8 mouse cellular contexts compared by ENCODE assay signal in genomic region chr8:61265390-61265789, GRCm38 (mm10). TPM values are rescaled to one million over a fixed set of nuclear protein-coding genes. Genes with fewer than 3 reads are reported as not detected.
A peak's percentile ranks its signal among the peaks of the same experiment; 100 is the strongest.
DNase-seq lines count a peak whose midpoint lies in the region; ATAC-seq and TF ChIP-seq lines count a peak whose summit lies in the region.

No protein-coding gene starts in this region.

- no peaks in the 10 kb centered on the region for H3K27me3 ChIP-seq in midbrain, embryonic 14.5 days (ENCODE audit: control insufficient read depth, insufficient read depth, low read length)
- H3K27me3 ChIP-seq in midbrain, embryonic 15.5 days (replicated peaks) = no peaks in the 10 kb centered on the region
- H3K27me3 ChIP-seq in heart, embryonic 12.5 days (replicated peaks) = 0 out of 2 replicates have a peak, but pooled peaks cover 3% of the 10 kb centered on the region
- no peaks in the 10 kb centered on the region for H3K27me3 ChIP-seq in lung, embryonic 14.5 days (ENCODE audit: insufficient read depth, low read length)

- no peaks in the 10 kb centered on the region for H3K9me3 ChIP-seq in midbrain, embryonic 14.5 days (ENCODE audit: control insufficient read depth, low read length)
- H3K9me3 ChIP-seq in midbrain, embryonic 15.5 days = no peaks in the 10 kb centered on the region
- no peaks in the 10 kb centered on the region for H3K9me3 ChIP-seq in heart, embryonic 12.5 days (replicated peaks)
- no peaks in the 10 kb centered on the region for H3K9me3 ChIP-seq in lung, embryonic 14.5 days (ENCODE audit: low read depth, low read length)

- no peak overlapping the region for H3K4me3 ChIP-seq in midbrain, embryonic 14.5 days (replicated peaks; ENCODE audit: low read depth, low read length)
- H3K4me3 ChIP-seq in midbrain, embryonic 15.5 days = no peak overlapping the region
- H3K4me3 ChIP-seq in heart, embryonic 12.5 days = no peak overlapping the region
- no peak overlapping the region for H3K4me3 ChIP-seq in lung, embryonic 14.5 days (ENCODE audit: low read depth, low read length)

- no peak overlapping the region for H3K27ac ChIP-seq in midbrain, embryonic 14.5 days (replicated peaks; ENCODE audit: low read depth, low read length)
- no peak overlapping the region for H3K27ac ChIP-seq in midbrain, embryonic 15.5 days
- peak overlapping the region; percentile 60; the same call in 1 of the 2 replicates for H3K27ac ChIP-seq in heart, embryonic 12.5 days (ENCODE audit: poor library complexity, severe bottlenecking)
- H3K27ac ChIP-seq in lung, embryonic 14.5 days (ENCODE audit: low read depth) = peak overlapping the region; percentile 51

- peak; percentile 16 to 44 for DNase-seq in cerebellum, postnatal 10 days
- no peak for DNase-seq in cerebellum, adult 11-12 months
- peak; percentile 78 for DNase-seq in midbrain, embryonic 14.5 days
- DNase-seq in lung, embryonic 14.5 days = peak; percentile 96

- WGBS in midbrain, embryonic 14.5 days = 70% methylated on average over 5 of the region's 5 CpGs
- WGBS in midbrain, embryonic 15.5 days = 68% methylated on average over 5 of the region's 5 CpGs
- 52% methylated on average over 5 of the region's 5 CpGs for WGBS in heart, embryonic 12.5 days
- WGBS in lung, embryonic 14.5 days = 31% methylated on average over 5 of the region's 5 CpGs

- no peak for TF ChIP-seq CTCF in lung, embryonic 14.5 days (IDR thresholded peaks at IDR 0.05; ENCODE audit: low read depth)

- peaks cover 3% of the 10 kb centered on the region; the same call in 1 of the 2 replicates for H3K4me1 ChIP-seq in midbrain, embryonic 14.5 days (ENCODE audit: control insufficient read depth, insufficient read depth, low read length)
- H3K4me1 ChIP-seq in midbrain, embryonic 15.5 days = peaks cover 17% of the 10 kb centered on the region
- peaks cover 22% of the 10 kb centered on the region for H3K4me1 ChIP-seq in heart, embryonic 12.5 days (replicated peaks)
- H3K4me1 ChIP-seq in lung, embryonic 14.5 days (ENCODE audit: insufficient read depth) = peaks cover 28% of the 10 kb centered on the region

- no peak overlapping the region for H3K4me2 ChIP-seq in midbrain, embryonic 14.5 days (ENCODE audit: low read length)
- H3K4me2 ChIP-seq in midbrain, embryonic 15.5 days = no peak overlapping the region
- no peak overlapping the region for H3K4me2 ChIP-seq in heart, embryonic 12.5 days
- no peak overlapping the region; the same call in 1 of the 2 replicates for H3K4me2 ChIP-seq in lung, embryonic 14.5 days

- H3K36me3 ChIP-seq in midbrain, embryonic 14.5 days (ENCODE audit: control insufficient read depth, insufficient read depth, low read length) = no peaks in the 10 kb centered on the region
- no peaks in the 10 kb centered on the region for H3K36me3 ChIP-seq in midbrain, embryonic 15.5 days (replicated peaks)
- H3K36me3 ChIP-seq in heart, embryonic 12.5 days = no peaks in the 10 kb centered on the region
- H3K36me3 ChIP-seq in lung, embryonic 14.5 days (ENCODE audit: insufficient read depth) = no peaks in the 10 kb centered on the region

- no peak for ATAC-seq in midbrain, embryonic 14.5 days (ENCODE audit: low FRiP score, low TSS enrichment)
- no peak for ATAC-seq in midbrain, embryonic 15.5 days (replicated peaks)
- ATAC-seq in heart, embryonic 12.5 days (ENCODE audit: insufficient number of reproducible peaks, low FRiP score) = no peak
- peak; percentile 55; the same call in 1 of the 2 replicates for ATAC-seq in lung, embryonic 14.5 days (ENCODE audit: insufficient read depth)
- ATAC-seq in megakaryocyte-erythroid progenitor cell, adult 5-6 weeks (replicated peaks; ENCODE audit: low FRiP score, low TSS enrichment, poor library complexity, severe bottlenecking) = no peak
- no peak for ATAC-seq in activated CD4-positive, CD25-positive, alpha-beta regulatory T cell, adult 4 months

- H3K9ac ChIP-seq in midbrain, embryonic 14.5 days (replicated peaks; ENCODE audit: low read length) = no peak overlapping the region
- no peak overlapping the region for H3K9ac ChIP-seq in midbrain, embryonic 15.5 days
- H3K9ac ChIP-seq in heart, embryonic 12.5 days = no peak overlapping the region
- no peak overlapping the region for H3K9ac ChIP-seq in lung, embryonic 14.5 days

RNA-seq across cellular contexts. Expression of gene Sh3rf1, which starts 41.7 kb away (rescaled TPM):
- polyA plus RNA-seq in midbrain, embryonic 14.5 days (2014; fragmentation: Nextera tagmentation; extraction: Ambion mirVana) = 32.2 and 38.4 TPM in 2 replicates
- 29.9 and 30.7 TPM in 2 replicates for polyA plus RNA-seq in midbrain, embryonic 15.5 days (2015; fragmentation: Nextera tagmentation; extraction: Ambion mirVana)
- polyA plus RNA-seq in heart, embryonic 12.5 days (2016; fragmentation: Nextera tagmentation; extraction: Ambion mirVana) = 6.5 and 7.5 TPM in 2 replicates
- 21.2 and 22.5 TPM in 2 replicates for polyA plus RNA-seq in lung, embryonic 14.5 days (2014; fragmentation: Nextera tagmentation; extraction: Ambion mirVana)
- total RNA-seq in megakaryocyte-erythroid progenitor cell, adult 5-6 weeks (2014; fragmentation: Nextera tagmentation) = 1.8 and 2.8 TPM in 2 replicates
- total RNA-seq in megakaryocyte-erythroid progenitor cell, adult 5-6 weeks (2017) = 0.14 and 0.91 TPM in 2 replicates
- 1 to 10 TPM; 5.6 to 6.5 TPM for polyA plus RNA-seq in activated CD4-positive, CD25-positive, alpha-beta regulatory T cell, adult 4 months (2017; shearing (Covaris generic))

Comparison
In these comparisons a context has a peak if more than half of its experiments do, and no peak if none do; other contexts are left out.
1. H3K27ac ChIP-seq: peak in heart, embryonic 12.5 days (single experiment) and lung, embryonic 14.5 days (single experiment); none in midbrain, embryonic 14.5 days (single experiment) and midbrain, embryonic 15.5 days (single experiment).